Mouse (Mus musculus) cerebellum, adult 2 months (tissue): ENCODE measurements at regions not wholly inside any gene's neighbourhood (a gene's known extent, or its start where the extent isn't known, plus 50 kb on each side); places are given as distances from the start of the nearest gene placed in this dataset.

Experiments used
- CTCF ChIP-seq: fragments of 200-500 bp; IDR thresholded peaks from 2 replicates; pipeline ENCODE4 v1.5.1; 2011; ENCODE audit warnings: low read depth, mild to moderate bottlenecking, control low read depth, low read length, moderate library complexity, borderline replicate concordance; ENCODE audit not compliant: insufficient read depth
- POLR2A ChIP-seq: fragments of 200-500 bp; IDR thresholded peaks from 2 replicates; pipeline ENCODE4 v1.6.1; 2011; ENCODE audit warnings: low read length, control low read depth, borderline replicate concordance; ENCODE audit not compliant: insufficient read depth

GRCm38 (mm10) chr3:17318450-17318849, 629.8 kb upstream of the Cypt12 start:
- TF ChIP-seq POLR2A (no peak), CTCF (no peak)
